Mouse (Mus musculus): ENCODE results near the gene Gm20388. TPM values are rescaled to one million over a fixed set of nuclear protein-coding genes. Genes with fewer than 3 reads are reported as not detected.

The Gm20388 gene
- total RNA-seq, 2 experiments from 2014 or later, result 11.4 to 18.1 TPM

DNA sequence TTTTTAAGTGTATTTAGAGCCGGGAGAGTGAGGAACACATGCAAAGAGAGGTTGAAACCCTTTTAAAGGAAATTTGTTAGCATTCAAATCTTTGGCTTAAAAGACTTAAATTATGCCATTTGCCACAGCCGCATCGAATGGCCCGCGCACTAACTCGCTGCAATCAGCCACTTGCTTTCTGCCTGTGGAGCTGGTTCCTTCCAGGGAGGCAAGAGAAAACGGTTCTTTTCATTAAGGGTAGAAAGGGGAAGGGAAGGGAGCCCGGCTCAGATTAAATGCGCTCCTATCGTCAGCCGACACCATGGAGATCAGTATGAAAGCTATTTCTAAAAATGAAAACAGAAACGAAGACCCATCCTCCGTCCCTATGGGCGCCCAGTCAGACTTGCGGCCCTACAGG lies 973.2 kb downstream of the Gm20388 start:
- no peak for ATAC-seq (replicated peaks; ENCODE audit: low FRiP score, low TSS enrichment, poor library complexity, severe bottlenecking)

- no peak for ATAC-seq (replicated peaks; ENCODE audit: low FRiP score, low TSS enrichment, poor library complexity, severe bottlenecking)
Measured at GRCm38 (mm10) chr8:120884881-120885280, 974.2 kb downstream of the Gm20388 start.

DNA sequence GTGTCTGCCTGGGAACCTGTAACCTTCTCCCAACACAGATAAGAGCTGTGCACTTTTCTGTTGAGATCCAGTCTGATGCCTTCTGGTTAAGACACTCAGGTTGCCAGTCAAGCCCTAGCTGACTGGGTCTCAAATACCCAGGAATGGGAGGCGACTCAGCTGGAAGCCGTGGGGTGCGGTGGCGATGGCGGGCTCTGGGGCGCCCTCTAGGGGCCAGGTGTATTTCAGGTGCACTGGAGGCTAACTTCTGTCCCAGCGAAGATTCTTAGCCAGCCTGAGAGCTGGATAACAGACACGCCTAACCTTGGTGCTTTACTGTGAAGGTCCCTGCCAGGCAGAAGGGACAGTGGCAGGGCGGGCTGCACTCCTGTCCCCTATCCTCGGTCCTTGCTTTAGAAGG lies 976.6 kb downstream of the Gm20388 start:
- ATAC-seq (replicated peaks; ENCODE audit: low FRiP score, low TSS enrichment, poor library complexity, severe bottlenecking), result no peak

DNA sequence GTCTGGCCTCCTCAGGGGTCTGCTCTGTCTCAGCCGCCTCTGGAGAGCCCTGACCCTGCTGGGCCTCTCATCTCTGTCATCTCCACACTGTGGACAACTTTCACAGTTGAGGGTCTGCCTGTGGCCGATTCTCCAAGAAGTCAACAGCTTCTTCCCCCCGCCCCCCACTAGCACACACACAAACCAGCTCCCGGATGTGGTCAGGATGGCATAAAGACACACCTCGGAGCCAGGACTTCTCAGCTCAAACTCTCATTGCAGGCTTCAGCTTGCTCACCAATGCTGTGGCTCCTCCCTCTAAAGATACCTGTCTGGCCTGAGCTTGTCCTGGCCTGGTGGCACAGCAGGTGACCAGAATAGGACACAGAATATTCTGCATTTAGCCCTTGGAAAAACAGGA lies 977.4 kb downstream of the Gm20388 start:
- ATAC-seq (replicated peaks; ENCODE audit: low FRiP score, low TSS enrichment, poor library complexity, severe bottlenecking), result no peak

DNA sequence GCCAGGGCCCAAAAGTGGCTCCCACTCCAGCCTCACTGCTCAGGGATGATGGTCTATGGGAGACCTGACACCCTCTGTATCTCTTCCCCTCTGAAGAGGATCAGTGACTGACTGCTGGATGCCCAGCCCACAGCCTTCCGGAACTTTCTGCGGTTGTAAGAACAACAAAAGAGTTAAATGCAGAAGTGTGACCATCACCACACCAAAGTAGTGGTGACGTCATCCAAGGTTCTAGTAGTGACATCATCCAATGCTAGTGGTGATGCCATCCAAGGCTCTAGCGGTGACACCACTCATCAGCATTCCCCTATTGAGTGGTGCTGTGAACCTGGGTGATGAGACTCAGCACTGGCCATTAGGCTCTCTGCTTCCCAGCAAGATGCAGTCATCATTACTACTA lies 978.5 kb downstream of the Gm20388 start:
- no peak for ATAC-seq (replicated peaks; ENCODE audit: low FRiP score, low TSS enrichment, poor library complexity, severe bottlenecking)

- no peak for ATAC-seq (replicated peaks; ENCODE audit: low FRiP score, low TSS enrichment, poor library complexity, severe bottlenecking)
Measured at GRCm38 (mm10) chr8:120890068-120890467, 979.4 kb downstream of the Gm20388 start.

GRCm38 (mm10) chr8:120895009-120895408 lies 984.4 kb downstream of the Gm20388 start:
- ATAC-seq (replicated peaks; ENCODE audit: low FRiP score, low TSS enrichment, poor library complexity, severe bottlenecking), result no peak

GRCm38 (mm10) chr8:120895600-120895999 lies 985.0 kb downstream of the Gm20388 start:
- no peak for ATAC-seq (replicated peaks; ENCODE audit: low FRiP score, low TSS enrichment, poor library complexity, severe bottlenecking)

DNA sequence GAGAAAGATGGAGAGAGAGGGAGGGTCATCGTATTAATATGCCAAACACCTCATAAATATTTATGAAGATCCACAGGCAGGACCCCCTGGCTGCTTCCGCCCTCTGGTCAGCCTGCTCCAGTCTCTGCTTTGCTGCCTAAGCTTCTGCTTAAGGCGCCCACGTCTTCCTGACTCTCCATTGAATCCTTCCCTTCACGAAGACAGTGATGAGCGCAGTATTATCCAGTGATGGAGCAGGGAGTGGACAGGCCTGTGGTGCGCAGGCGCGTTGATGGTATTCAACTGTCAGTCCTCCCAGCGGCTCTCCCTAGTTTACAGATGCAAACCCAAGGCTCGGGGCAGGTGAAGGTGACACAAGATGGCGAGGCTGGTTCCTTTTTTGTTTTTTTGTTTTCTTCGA lies 985.6 kb downstream of the Gm20388 start:
- ATAC-seq (replicated peaks; ENCODE audit: low FRiP score, low TSS enrichment, poor library complexity, severe bottlenecking), result no peak

- ATAC-seq (replicated peaks; ENCODE audit: low FRiP score, low TSS enrichment, poor library complexity, severe bottlenecking), result peak; percentile 71; the same call in 1 of the 2 replicates
Measured at GRCm38 (mm10) chr8:120898008-120898407, 987.4 kb downstream of the Gm20388 start.

DNA sequence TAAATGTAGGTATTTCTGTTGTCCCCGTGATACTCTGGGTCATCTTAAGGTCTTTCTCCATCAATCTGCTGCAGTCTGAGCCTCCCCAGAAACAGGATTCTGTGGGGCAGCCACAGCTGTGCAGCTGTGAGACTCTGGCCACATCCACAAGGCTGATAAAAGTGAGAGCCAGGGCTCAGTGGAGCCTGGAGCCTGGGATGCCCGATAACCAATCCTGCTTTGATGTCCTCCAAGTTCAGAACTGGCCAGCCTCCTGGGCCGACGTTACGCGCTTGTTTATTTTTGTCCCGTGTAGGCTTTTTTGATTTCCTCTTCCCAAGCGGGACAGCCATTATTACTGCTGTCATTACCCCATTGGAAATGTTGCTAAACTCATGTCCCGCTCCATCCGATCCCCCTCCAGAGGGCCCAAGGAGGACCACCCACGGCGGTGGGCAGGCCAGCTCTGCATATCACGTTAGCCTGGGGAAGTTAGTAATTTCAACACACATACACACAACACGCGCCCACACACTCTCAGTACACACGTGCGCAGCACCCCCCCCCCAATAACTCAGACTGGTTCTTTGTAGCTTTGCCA lies 988.3 kb downstream of the Gm20388 start:
- no peak for ATAC-seq (replicated peaks; ENCODE audit: low FRiP score, low TSS enrichment, poor library complexity, severe bottlenecking)

- ATAC-seq (replicated peaks; ENCODE audit: low FRiP score, low TSS enrichment, poor library complexity, severe bottlenecking), result no peak
Measured at GRCm38 (mm10) chr8:120902346-120902745, 991.7 kb downstream of the Gm20388 start.

- no peak for ATAC-seq (replicated peaks; ENCODE audit: low FRiP score, low TSS enrichment, poor library complexity, severe bottlenecking)
Measured at GRCm38 (mm10) chr8:120907671-120908070, 997.0 kb downstream of the Gm20388 start.

- no peak for ATAC-seq (replicated peaks; ENCODE audit: low FRiP score, low TSS enrichment, poor library complexity, severe bottlenecking)
Measured at GRCm38 (mm10) chr8:120910936-120911335, 1000.3 kb downstream of the Gm20388 start.

GRCm38 (mm10) chr8:120912463-120912862 lies 1001.8 kb downstream of the Gm20388 start:
- ATAC-seq (replicated peaks; ENCODE audit: low FRiP score, low TSS enrichment, poor library complexity, severe bottlenecking), result no peak

- no peak for ATAC-seq (replicated peaks; ENCODE audit: low FRiP score, low TSS enrichment, poor library complexity, severe bottlenecking)
Measured at GRCm38 (mm10) chr8:120916831-120917435, 1006.3 kb downstream of the Gm20388 start.

DNA sequence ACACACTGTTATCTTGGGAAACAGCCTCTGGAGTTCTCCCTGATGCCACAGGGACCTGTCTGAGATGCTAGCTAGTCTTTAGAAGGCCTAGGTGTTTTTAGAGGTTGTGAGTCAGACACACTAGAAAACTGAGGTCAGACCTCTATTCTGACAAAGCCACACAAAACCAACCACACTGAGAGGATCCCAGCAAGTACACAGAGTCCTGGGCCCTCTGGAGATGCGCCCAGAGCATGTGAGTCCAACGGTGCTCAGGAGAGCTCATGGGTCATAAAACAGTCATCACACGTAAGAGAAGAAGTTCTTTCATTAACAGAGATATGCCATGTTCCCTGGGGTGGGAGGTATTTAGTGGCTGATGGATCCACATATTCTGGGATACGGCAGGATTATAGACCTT lies 1009.9 kb downstream of the Gm20388 start:
- no peak for ATAC-seq (replicated peaks; ENCODE audit: low FRiP score, low TSS enrichment, poor library complexity, severe bottlenecking)

DNA sequence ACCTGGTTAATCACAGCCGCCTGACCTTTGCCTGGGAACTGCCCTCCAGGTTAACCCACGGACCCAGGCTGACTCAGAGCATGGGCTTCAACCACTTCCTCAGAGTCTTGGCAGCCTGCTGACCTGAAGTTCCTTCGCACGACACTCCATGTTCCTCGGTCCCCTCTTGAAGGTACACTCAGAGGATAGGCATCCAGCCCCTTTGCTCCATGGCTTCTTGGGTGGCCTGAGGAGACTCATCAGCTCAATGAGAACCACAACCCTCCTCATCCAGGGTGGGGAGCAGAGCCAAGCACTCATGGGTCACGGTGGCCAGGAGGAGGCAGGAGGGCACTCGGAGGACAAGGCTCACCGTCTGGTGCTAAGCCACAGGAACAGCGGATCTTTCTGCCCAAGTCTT lies 1015.6 kb downstream of the Gm20388 start:
- no peak for ATAC-seq (replicated peaks; ENCODE audit: low FRiP score, low TSS enrichment, poor library complexity, severe bottlenecking)

- no peak for ATAC-seq (replicated peaks; ENCODE audit: low FRiP score, low TSS enrichment, poor library complexity, severe bottlenecking)
Measured at GRCm38 (mm10) chr8:120928082-120928481, 1017.4 kb downstream of the Gm20388 start.

- ATAC-seq (replicated peaks; ENCODE audit: low FRiP score, low TSS enrichment, poor library complexity, severe bottlenecking), result no peak
Measured at GRCm38 (mm10) chr8:120934596-120934995, 1024.0 kb downstream of the Gm20388 start.

DNA sequence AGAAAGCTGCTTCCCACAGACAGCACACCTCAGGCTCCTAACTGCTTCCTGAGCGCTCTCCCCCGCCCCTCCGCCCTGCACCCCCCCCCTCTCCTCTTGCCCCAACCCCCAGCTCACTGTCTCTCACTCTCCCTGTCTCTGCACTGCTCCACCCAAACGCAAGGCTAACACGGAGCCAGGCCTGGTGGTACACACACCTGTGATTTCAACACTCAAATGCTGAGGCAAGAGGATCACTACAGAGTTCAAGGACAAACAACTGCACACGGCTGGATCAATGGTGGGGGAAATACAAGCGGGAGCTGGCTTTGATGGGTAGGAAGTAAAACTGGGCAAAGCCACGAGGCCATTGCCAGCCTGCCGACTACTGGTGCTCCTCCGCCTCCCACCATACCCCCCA lies 1026.0 kb downstream of the Gm20388 start:
- ATAC-seq (replicated peaks; ENCODE audit: low FRiP score, low TSS enrichment, poor library complexity, severe bottlenecking), result no peak

- no peak for ATAC-seq (replicated peaks; ENCODE audit: low FRiP score, low TSS enrichment, poor library complexity, severe bottlenecking)
Measured at GRCm38 (mm10) chr8:120937474-120937873, 1026.8 kb downstream of the Gm20388 start.

Measured in megakaryocyte-erythroid progenitor cell, adult 5-6 weeks (primary cell).